Mouse (Mus musculus) liver, embryonic 13.5 days (tissue): Measurements from ENCODE around the gene Esp18. TPM values are rescaled to one million over a fixed set of nuclear protein-coding genes. Genes with fewer than 3 reads are reported as not detected.

Source experiments
- ATAC-seq: fragments of 200-750 bp; cut with Nextera tagmentation; 2 replicates; pipeline ENCODE4 v1.8.0; 2017; ENCODE audit warnings: low read depth, mild to moderate bottlenecking, moderate number of reproducible peaks, moderate library complexity
- DNase-seq: peaks from one replicate; pipeline ENCODE4 v3.0.0; 2022
- H3K27ac ChIP-seq: fragments of 300-500 bp; sonication (generic); 2 replicates; pipeline ENCODE4 v1.5.1; 2015; ENCODE audit warnings: moderate library complexity, mild to moderate bottlenecking, inconsistent platforms
- H3K27me3 ChIP-seq: fragments of 300-500 bp; sonication (generic); 2 replicates; pipeline ENCODE4 v1.6.1; 2015; ENCODE audit warnings: mild to moderate bottlenecking, inconsistent platforms
- H3K36me3 ChIP-seq: fragments of 300-500 bp; sonication (generic); 2 replicates; pipeline ENCODE4 v1.6.1; 2015; ENCODE audit warnings: mild to moderate bottlenecking, inconsistent platforms
- H3K4me1 ChIP-seq: fragments of 300-500 bp; sonication (generic); replicated peaks from 2 replicates; pipeline ENCODE4 v1.6.1; 2015; ENCODE audit warnings: inconsistent platforms
- H3K4me2 ChIP-seq: fragments of 300-500 bp; sonication (generic); 2 replicates; pipeline ENCODE4 v1.6.1; 2015; ENCODE audit warnings: inconsistent platforms, mild to moderate bottlenecking, moderate library complexity
- H3K4me3 ChIP-seq: fragments of 300-500 bp; sonication (generic); replicated peaks from 2 replicates; pipeline ENCODE4 v1.5.1; 2015; ENCODE audit warnings: mild to moderate bottlenecking, inconsistent platforms
- H3K9ac ChIP-seq: fragments of 300-500 bp; sonication (generic); 2 replicates; pipeline ENCODE4 v1.6.1; 2015; ENCODE audit warnings: mild to moderate bottlenecking, inconsistent platforms
- H3K9me3 ChIP-seq: fragments of 300-500 bp; sonication (generic); replicated peaks from 2 replicates; pipeline ENCODE4 v1.6.1; 2016; ENCODE audit warnings: inconsistent platforms
- WGBS: fragments of 180-500 bp; shearing (Covaris S2); methylation state at CpG from one replicate; pipeline ENCODE4 v1.1.7; 2015; ENCODE audit not compliant: insufficient replicate concordance; 5-methylcytosine and 5-hydroxymethylcytosine counted together
- microRNA-seq: library from miRNA; unstranded; fragments of <30 nt; microRNA quantifications from one replicate; pipeline ENCODE4, GENCODE M21; 2016
- polyA plus RNA-seq: library from polyadenylated mRNA; unstranded; fragments of >200 nt; fragmentation: Nextera tagmentation; extraction: Ambion mirVana; gene quantifications from 2 replicates; pipeline ENCODE4 v1.2.1, GENCODE M21; 2015

Gene Esp18
- not detected in 2 replicates for polyA plus RNA-seq

DNA sequence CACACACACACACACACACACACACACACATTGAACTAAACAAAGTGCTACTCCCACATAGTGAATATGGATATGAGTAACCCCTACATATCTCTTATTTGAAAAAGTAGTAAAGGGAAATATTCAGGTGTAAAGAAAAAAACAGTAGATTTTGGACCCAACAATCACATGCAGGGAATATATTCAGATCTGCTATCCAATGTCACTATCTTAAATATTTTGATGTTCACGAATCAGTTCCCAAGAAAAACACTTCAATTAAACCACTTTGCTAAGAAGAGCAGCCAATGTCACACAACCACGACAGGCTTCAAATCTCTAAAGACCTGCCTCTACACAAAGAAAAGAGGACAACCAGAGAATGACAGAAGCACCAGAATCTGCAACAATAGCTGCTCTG lies at the start of gene Esp18:
Gene Esp18, plus strand, starts transcription at position 301 of the 400 bp plus-strand sequence.
- Histone ChIP-seq H3K9me3 (no peaks in the 10 kb centered on the region), H3K4me1 (no peaks in the 10 kb centered on the region), H3K4me3 (no peak within 1 kb of the TSS), H3K36me3 (no peaks in the 10 kb centered on the region), H3K9ac (no peak within 1 kb of the TSS), H3K27me3 (no peaks in the 10 kb centered on the region), H3K4me2 (no peak within 1 kb of the TSS), H3K27ac (no peak within 1 kb of the TSS)
- DNase-seq (no peak), ATAC-seq (no peak)
- 38% methylated on average over 2 of the region's 2 CpGs for WGBS

DNA sequence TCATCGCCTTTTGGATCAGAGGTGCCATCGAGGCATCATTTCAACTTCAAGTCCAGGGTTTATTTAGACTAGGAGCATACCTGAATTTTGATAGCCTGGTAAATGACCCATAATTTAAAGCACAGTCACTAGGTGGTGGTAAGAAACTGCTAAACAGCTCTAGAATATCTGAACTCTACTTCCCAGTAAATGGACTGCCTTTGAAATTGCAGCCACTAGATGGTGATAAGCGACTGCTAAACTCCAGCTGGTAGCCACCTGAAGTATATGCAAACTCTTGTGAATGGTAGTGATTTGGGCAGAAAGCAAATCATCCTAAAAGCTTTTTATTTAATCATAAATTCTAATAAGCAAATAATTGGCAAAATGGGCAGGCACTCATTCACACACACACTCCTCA lies 42.8 kb upstream of the Esp18 start:
- Histone ChIP-seq H3K4me2 (no peak overlapping the region), H3K9ac (no peak overlapping the region), H3K4me3 (no peak overlapping the region), H3K9me3 (no peaks in the 10 kb centered on the region), H3K27ac (no peak overlapping the region), H3K27me3 (no peaks in the 10 kb centered on the region), H3K4me1 (no peaks in the 10 kb centered on the region), H3K36me3 (no peaks in the 10 kb centered on the region)
- 51% methylated on average over 3 of the region's 3 CpGs for WGBS
- ATAC-seq (no peak), DNase-seq (no peak)

Small RNA genes within 50 kb of the gene (microRNA-seq; reads per million reads assigned to microRNA genes)
- gene Gm26429 = not detected

Other genes starting within 250 kb of the Esp18 start
- not detected in 2 replicates for gene Esp16, start 129.8 kb downstream of the Esp18 start, polyA plus RNA-seq
- not detected in 2 replicates for gene Esp15, start 234.6 kb downstream of the Esp18 start, polyA plus RNA-seq